Mouse (Mus musculus) embryonic fibroblast, embryonic 13.5 days (primary cell): ENCODE results near the gene Vps37d.

Source experiments
- CTCF ChIP-seq: IDR thresholded peaks from 2 replicates; pipeline ENCODE4 v1.5.1; 2011; ENCODE audit warnings: mild to moderate bottlenecking, control low read depth, low read length, moderate library complexity, borderline replicate concordance; ENCODE audit not compliant: insufficient read depth
- POLR2A ChIP-seq: IDR thresholded peaks from 2 replicates; pipeline ENCODE4 v1.6.1; 2011; ENCODE audit warnings: low read depth, mild to moderate bottlenecking, control low read depth, low read length, moderate library complexity

DNA sequence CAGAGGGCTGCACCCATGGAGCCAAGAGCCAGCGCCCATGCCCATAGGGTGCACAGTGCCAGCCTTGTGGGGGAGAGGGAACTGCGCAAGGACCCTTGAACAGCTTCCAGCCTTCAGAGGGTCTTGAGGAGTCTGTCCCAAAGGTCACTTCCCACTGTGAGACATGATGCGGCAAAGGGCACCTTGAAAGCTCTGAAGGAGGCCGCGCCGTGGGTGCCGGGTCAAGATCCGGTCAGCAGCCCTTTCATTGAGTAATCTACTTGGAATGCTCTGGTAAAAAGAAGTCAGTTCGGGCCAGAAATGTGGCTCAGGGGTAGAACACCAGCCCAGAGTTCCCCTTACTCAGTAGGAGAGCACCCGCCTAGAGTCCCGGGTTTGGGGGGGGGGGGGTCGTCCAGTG, 35.7 kb upstream of the Vps37d start:
- TF ChIP-seq CTCF (no peak), POLR2A (no peak)
